Mouse (Mus musculus): ENCODE results near the gene Col8a2.
A peak's percentile ranks its signal among the peaks of the same experiment; 100 is the strongest.

The Col8a2 gene

GRCm38 (mm10) chr4:126260520-126261201, 25.9 kb upstream of the Col8a2 start:
- peak; percentile 87 for DNase-seq (ENCODE audit: low read depth, low spot score)

- no peak for DNase-seq (ENCODE audit: low read depth, low spot score)
Measured at GRCm38 (mm10) chr4:126261266-126261665, 25.3 kb upstream of the Col8a2 start.

- no peak for DNase-seq (ENCODE audit: low read depth, low spot score)
Measured at GRCm38 (mm10) chr4:126261675-126262074, 24.9 kb upstream of the Col8a2 start.

- peak; percentile 99 for DNase-seq (ENCODE audit: low read depth, low spot score)
Measured at GRCm38 (mm10) chr4:126262119-126262807, 24.3 kb upstream of the Col8a2 start, which contains the start of gene Trappc3. Gene Trappc3, plus strand, starts transcription at chr4:126262325.

- DNase-seq (ENCODE audit: low read depth, low spot score) = no peak
Measured at GRCm38 (mm10) chr4:126269292-126269691, 17.3 kb upstream of the Col8a2 start.

GRCm38 (mm10) chr4:126273753-126274152, 12.8 kb upstream of the Col8a2 start:
- DNase-seq (ENCODE audit: low read depth, low spot score) = no peak

GRCm38 (mm10) chr4:126275081-126275480, 11.5 kb upstream of the Col8a2 start:
- DNase-seq (ENCODE audit: low read depth, low spot score) = no peak

GRCm38 (mm10) chr4:126275681-126276131, 10.9 kb upstream of the Col8a2 start:
- DNase-seq (ENCODE audit: low read depth, low spot score) = no peak

- peak; percentile 83 for DNase-seq (ENCODE audit: low read depth, low spot score)
Measured at GRCm38 (mm10) chr4:126277906-126278564, 8.6 kb upstream of the Col8a2 start.

GRCm38 (mm10) chr4:126278565-126278915, 8.1 kb upstream of the Col8a2 start:
- no peak for DNase-seq (ENCODE audit: low read depth, low spot score)

- no peak for DNase-seq (ENCODE audit: low read depth, low spot score)
Measured at GRCm38 (mm10) chr4:126278961-126279360, 7.6 kb upstream of the Col8a2 start.

GRCm38 (mm10) chr4:126281706-126282105, 4.9 kb upstream of the Col8a2 start:
- peak; percentile 39 for DNase-seq (ENCODE audit: low read depth, low spot score)

GRCm38 (mm10) chr4:126283582-126283981, 3.0 kb upstream of the Col8a2 start:
- DNase-seq (ENCODE audit: low read depth, low spot score) = no peak

- no peak for DNase-seq (ENCODE audit: low read depth, low spot score)
Measured at GRCm38 (mm10) chr4:126287302-126287995, 856 bp downstream of the Col8a2 start.

- DNase-seq (ENCODE audit: low read depth, low spot score) = no peak
Measured at GRCm38 (mm10) chr4:126288085-126288666, 1.6 kb downstream of the Col8a2 start.

- no peak for DNase-seq (ENCODE audit: low read depth, low spot score)
Measured at GRCm38 (mm10) chr4:126290314-126290713, 3.7 kb downstream of the Col8a2 start.

- no peak for DNase-seq (ENCODE audit: low read depth, low spot score)
Measured at GRCm38 (mm10) chr4:126291196-126291595, 4.6 kb downstream of the Col8a2 start.

GRCm38 (mm10) chr4:126295152-126295551, 8.6 kb downstream of the Col8a2 start:
- no peak for DNase-seq (ENCODE audit: low read depth, low spot score)

- DNase-seq (ENCODE audit: low read depth, low spot score) = no peak
Measured at GRCm38 (mm10) chr4:126295937-126296336, 9.3 kb downstream of the Col8a2 start.

- peak; percentile 74 for DNase-seq (ENCODE audit: low read depth, low spot score)
Measured at GRCm38 (mm10) chr4:126296617-126297101, 10.1 kb downstream of the Col8a2 start.

GRCm38 (mm10) chr4:126300916-126301583, 14.5 kb downstream of the Col8a2 start:
- DNase-seq (ENCODE audit: low read depth, low spot score) = peak; percentile 34

All from ZHBTc4 (cell line).